ENCODE assay signal across 8 mouse cellular contexts in genomic region chr14:76948948-76949347, GRCm38 (mm10).
DNase-seq lines count a peak whose midpoint lies in the region; ATAC-seq lines count a peak whose summit lies in the region.

No protein-coding gene starts in this region.

- no peak overlapping the region for H3K4me2 ChIP-seq in embryonic facial prominence, embryonic 14.5 days (ENCODE audit: low read depth, low read length)
- H3K4me2 ChIP-seq in intestine, embryonic 15.5 days (replicated peaks), result no peak overlapping the region

- no peaks in the 10 kb centered on the region for H3K27me3 ChIP-seq in embryonic facial prominence, embryonic 14.5 days (replicated peaks; ENCODE audit: control insufficient read depth, insufficient read depth, low read length)
- H3K27me3 ChIP-seq in intestine, embryonic 15.5 days (replicated peaks), result no peaks in the 10 kb centered on the region

- H3K9ac ChIP-seq in embryonic facial prominence, embryonic 14.5 days (ENCODE audit: low read depth, low read length), result no peak overlapping the region
- H3K9ac ChIP-seq in intestine, embryonic 15.5 days, result no peak overlapping the region

- peak; percentile 26 to 39 for DNase-seq in layer of hippocampus, postnatal 14 days (ENCODE audit: low spot score in 2 of 2)
- DNase-seq in layer of hippocampus, adult 9-10 months (ENCODE audit: low spot score), result no peak
- peak; percentile 52 for DNase-seq in embryonic facial prominence, embryonic 14.5 days (ENCODE audit: low spot score)
- peak; percentile 44 to 86 for DNase-seq in lung, postnatal 4 days
- no peak for DNase-seq in right cerebral cortex, postnatal 14 days
- DNase-seq in thymus, adult 18-20 months, result no peak
- no peak for DNase-seq in embryo, embryonic 11 days

- H3K4me3 ChIP-seq in embryonic facial prominence, embryonic 14.5 days (ENCODE audit: low read depth, low read length), result no peak overlapping the region
- no peak overlapping the region for H3K4me3 ChIP-seq in intestine, embryonic 15.5 days (replicated peaks)

- H3K36me3 ChIP-seq in embryonic facial prominence, embryonic 14.5 days (ENCODE audit: control insufficient read depth, insufficient read depth, low read length), result no peaks in the 10 kb centered on the region
- H3K36me3 ChIP-seq in intestine, embryonic 15.5 days, result no peaks in the 10 kb centered on the region

- H3K4me1 ChIP-seq in embryonic facial prominence, embryonic 14.5 days (ENCODE audit: control insufficient read depth, insufficient read depth, low read length), result peaks cover 28% of the 10 kb centered on the region
- peaks cover 15% of the 10 kb centered on the region for H3K4me1 ChIP-seq in intestine, embryonic 15.5 days (replicated peaks)

- peak; percentile 50; the same call in 1 of the 2 replicates for ATAC-seq in embryonic facial prominence, embryonic 14.5 days (ENCODE audit: low read depth)
- peak; percentile 80 for ATAC-seq in intestine, embryonic 15.5 days

- no peaks in the 10 kb centered on the region for H3K9me3 ChIP-seq in embryonic facial prominence, embryonic 14.5 days (ENCODE audit: control insufficient read depth, low read length)
- no peaks in the 10 kb centered on the region for H3K9me3 ChIP-seq in intestine, embryonic 15.5 days

- WGBS in embryonic facial prominence, embryonic 14.5 days, result 32% methylated on average over 3 of the region's 3 CpGs
- WGBS in intestine, embryonic 15.5 days, result 15% methylated on average over 3 of the region's 3 CpGs

- H3K27ac ChIP-seq in embryonic facial prominence, embryonic 14.5 days (replicated peaks; ENCODE audit: low read depth, low read length), result peak overlapping the region; percentile 3; the same call in 1 of the 2 replicates
- peak overlapping the region; percentile 48 for H3K27ac ChIP-seq in intestine, embryonic 15.5 days

Comparison
In these comparisons a context has a peak if more than half of its experiments do, and no peak if none do; other contexts are left out.
1. DNase-seq: peak in layer of hippocampus, postnatal 14 days (2 of 2), embryonic facial prominence, embryonic 14.5 days (single experiment) and lung, postnatal 4 days (2 of 2); none in layer of hippocampus, adult 9-10 months (single experiment), right cerebral cortex, postnatal 14 days (single experiment), thymus, adult 18-20 months (0 of 2) and embryo, embryonic 11 days (single experiment).